Mouse (Mus musculus): ENCODE measurements around the gene Nap1l1.

GRCm38 (mm10) chr10:111472686-111473510 lies at the start of gene Nap1l1:
- TF ChIP-seq CTCF (IDR thresholded peaks at IDR 0.05; ENCODE audit: low read depth) (no peak), EP300 (IDR thresholded peaks at IDR 0.05; ENCODE audit: low read depth) (no peak)
